Mouse (Mus musculus) adrenal gland (tissue): Measurements from ENCODE around the gene Prkacb.

Experiments
- intact Hi-C: fragments of 180-260 bp; cut with DNase I; formaldehyde crosslinking; loops from one replicate; pipeline ENCODE4 v1.15.1; 2025

The Prkacb gene

DNA sequence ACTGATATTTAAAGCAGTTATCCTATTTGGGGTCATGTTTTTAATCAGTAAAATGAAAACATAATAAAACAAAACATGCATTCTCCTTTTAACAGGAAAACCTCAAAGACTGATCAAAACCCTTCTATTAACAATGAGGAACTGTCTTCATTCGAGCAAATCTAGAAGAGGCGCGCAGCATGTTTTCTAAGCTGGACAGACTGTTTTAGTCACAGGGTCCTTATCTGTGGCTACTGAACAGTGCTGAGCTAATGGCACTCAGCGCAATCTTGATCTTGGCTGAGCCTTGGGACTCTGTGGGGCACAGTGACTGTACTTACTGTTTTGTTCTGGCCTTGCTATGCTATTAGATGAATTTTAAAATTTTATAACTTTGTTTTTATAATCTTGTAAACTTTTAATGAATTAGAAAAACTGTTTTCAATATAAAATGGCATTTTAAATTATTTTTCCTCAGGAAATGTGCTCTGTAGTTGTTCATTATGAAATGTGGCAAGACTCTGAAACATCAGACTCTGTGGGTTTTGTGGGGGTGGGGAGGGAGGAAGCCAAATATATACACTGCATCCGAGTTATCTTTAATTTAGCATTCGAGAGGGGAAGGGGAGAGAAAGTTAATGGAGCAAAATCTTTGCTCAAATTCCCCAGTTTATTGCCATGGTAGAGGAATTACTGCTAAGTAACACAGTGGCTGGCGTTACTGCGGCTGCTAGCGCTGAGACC, 77.7 kb downstream of the Prkacb start:
- intact Hi-C loops: no loop called here

- intact Hi-C loops: no loop called here
These were observed 81.3 kb downstream of the Prkacb start for GRCm38 (mm10) chr3:146731499-146731898.

DNA sequence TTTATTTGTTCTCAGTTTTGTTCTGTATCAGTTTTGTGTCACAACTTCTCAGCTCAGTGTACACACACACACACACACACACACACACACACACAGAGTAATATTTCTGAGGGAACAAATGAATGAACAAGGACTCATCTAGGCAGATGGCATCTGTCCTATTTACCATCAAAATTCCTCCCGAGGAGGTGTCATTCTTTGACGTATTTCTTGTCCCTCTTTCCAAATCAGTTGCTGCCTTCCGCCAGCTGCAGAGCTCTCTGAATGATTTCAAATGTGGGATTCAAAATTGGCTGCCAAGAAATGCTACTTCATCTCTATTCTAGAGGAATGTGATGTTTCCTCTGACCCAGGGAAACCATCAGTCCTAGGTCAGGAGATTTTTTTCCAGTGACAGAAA, 89.8 kb downstream of the Prkacb start:
- intact Hi-C loops: no loop called here

GRCm38 (mm10) chr3:146719696-146720095, 93.1 kb downstream of the Prkacb start:
- intact Hi-C loops: no loop called here

- intact Hi-C loops: no loop called here
These were observed 94.5 kb downstream of the Prkacb start for GRCm38 (mm10) chr3:146718251-146718650.

DNA sequence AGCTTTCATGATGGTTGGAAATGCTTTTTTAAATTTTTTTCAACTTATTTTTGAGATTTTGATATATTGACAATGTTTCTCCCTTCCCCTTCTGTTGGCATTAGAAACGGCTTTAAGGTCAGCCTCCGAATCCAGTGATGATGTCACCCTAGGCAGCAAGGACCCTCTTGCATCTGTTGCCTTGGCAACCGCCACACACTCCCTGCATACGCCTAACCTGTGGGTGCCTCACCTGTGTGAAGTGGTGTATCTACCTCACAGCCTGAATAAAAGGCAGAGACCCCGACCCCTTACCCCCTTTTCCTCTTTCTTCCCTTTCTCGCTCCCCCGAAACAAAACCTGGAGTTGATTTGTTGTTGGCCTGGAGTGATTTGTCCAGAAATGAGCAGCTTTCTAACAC, 100.5 kb downstream of the Prkacb start:
- intact Hi-C loops: no loop called here

DNA sequence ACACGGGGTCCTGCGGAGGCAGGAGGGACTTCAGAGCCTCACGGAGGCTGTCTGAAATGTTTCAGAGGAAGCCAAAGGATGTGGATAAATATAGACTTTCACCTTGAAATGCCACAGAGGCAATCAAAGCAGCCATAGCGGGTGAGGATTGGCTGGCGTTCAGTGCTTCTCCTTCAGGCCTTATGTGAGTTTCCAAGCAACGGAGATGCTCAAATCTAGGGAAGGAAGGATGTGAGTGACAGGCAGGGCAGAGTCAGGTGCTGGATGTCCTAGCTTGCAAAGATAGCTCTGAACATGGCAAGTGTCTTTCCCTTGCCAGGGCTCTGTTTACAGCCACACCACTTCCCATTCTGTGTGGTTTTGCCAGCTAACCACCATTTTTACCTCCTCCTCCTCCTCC, 101.2 kb downstream of the Prkacb start:
- intact Hi-C loops: no loop called here

GRCm38 (mm10) chr3:146711084-146711483, 101.7 kb downstream of the Prkacb start:
- intact Hi-C loops: no loop called here

- intact Hi-C loops: no loop called here
These were observed 103.7 kb downstream of the Prkacb start for GRCm38 (mm10) chr3:146709086-146709485.

DNA sequence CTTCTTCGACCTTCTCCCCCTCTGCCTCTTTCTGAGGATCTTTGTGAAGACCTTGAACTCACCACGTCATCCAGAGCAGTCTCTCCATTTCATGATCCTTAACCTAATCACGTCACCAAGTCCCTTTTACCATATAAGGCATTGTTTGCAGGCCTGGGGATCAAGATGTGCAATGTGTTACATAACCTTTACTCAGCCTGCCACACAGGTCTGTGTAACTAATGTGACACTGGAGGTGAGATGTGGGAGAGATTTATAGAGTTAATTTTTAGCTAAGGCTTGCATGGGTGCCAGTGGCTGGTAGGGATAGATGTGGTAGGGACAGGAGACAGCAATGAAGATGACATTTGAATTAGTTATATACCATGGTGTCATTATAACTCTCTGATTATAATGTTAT, 104.4 kb downstream of the Prkacb start:
- intact Hi-C loops: no loop called here

DNA sequence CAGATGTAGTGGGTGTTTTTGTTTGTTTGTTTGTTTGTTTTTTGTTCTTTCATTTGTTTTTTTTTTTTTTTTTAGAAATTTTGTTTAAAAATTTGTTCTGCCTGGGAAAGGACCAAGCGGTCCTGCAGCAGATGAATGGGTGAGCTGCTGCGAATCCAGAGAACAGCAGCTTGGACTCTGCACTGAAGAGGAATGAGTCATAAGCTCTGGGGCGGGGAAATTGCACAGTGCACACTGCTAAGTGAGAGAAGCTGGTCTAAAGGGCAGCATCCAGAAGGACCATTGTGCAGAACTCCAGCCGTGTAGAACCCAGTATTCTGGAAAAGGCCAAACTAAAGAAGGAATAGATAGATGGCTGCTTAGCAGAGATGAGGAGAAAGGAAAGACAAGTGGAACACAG, 108.7 kb downstream of the Prkacb start:
- intact Hi-C loops: no loop called here

GRCm38 (mm10) chr3:146700051-146700450, 112.7 kb downstream of the Prkacb start:
- intact Hi-C loops: no loop called here

- intact Hi-C loops: loop anchor here (5.0 to 10.0 kb wide), 2 partner anchors 48 to 134 kb away; no protein-coding TSS in a partner anchor
These were observed 113.8 kb downstream of the Prkacb start for GRCm38 (mm10) chr3:146698982-146699381.

DNA sequence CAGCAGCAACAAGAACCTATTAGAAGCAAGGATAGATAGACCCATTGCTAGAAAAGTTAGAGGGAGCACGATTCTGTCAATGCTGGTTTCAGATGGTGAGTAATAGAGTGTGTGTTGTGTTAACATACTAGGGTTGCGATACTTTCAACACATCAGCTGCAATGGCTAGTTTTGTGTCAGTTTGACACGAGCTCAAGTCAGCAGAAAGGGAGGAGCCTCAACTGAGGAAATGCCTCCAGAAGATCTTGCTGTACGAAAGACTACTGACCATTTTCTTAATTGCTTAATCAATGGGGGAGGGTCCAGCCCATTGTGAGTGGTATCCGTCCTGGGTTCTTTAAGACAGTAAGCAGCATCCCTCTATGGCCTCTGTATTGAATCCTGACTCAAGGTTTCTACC, 120.2 kb downstream of the Prkacb start:
- intact Hi-C loops: loop anchor here (10.0 kb wide), 1 partner anchor 128 kb away; no protein-coding TSS in a partner anchor

DNA sequence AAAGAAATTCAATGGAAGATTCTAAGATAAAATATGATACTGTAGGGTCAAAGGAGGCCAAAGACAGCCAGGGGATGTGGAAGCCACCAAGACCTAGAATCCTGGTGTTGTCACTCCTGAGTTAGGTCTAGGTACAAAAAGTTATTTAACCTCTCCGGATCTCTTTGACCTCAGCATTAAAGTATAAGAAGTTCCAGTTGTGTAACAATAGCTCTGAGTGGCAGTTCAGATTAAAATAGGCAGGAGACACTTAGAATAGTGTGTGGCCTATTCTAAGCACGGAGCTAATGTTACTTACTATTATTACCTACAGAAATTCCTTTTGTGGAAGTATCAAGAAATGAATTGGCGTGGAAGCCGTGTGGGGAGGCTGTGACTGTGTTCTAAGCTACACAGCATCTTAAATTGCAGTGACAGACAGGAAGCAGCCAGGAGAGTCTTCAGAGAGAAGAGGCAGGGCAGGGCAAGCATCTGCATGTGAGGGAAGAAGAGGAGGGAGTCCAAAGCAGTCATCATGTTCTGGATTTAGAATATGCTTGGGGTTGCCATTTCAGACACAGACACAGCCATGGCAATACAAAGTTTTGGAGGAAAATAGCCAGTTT, 125.6 kb downstream of the Prkacb start:
- intact Hi-C loops: no loop called here

DNA sequence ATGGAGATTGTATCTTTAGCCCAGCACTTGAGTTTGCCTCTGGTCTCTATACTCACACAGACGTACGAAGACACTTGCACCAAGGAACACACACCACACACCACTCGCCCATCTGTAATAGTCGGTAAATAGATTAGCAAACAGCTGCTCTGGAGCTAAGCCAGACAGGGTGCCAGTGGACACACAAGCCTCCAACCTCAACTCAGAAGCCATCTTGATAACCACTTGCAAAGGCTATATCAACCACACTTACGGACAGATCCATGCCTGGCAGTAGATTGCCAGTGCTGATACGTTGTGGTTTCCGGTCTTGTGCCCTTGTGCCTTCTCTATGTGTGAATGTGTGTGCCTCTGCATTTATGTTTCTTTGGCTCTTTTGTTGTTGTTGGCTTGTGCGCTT, 126.4 kb downstream of the Prkacb start:
- intact Hi-C loops: no loop called here

DNA sequence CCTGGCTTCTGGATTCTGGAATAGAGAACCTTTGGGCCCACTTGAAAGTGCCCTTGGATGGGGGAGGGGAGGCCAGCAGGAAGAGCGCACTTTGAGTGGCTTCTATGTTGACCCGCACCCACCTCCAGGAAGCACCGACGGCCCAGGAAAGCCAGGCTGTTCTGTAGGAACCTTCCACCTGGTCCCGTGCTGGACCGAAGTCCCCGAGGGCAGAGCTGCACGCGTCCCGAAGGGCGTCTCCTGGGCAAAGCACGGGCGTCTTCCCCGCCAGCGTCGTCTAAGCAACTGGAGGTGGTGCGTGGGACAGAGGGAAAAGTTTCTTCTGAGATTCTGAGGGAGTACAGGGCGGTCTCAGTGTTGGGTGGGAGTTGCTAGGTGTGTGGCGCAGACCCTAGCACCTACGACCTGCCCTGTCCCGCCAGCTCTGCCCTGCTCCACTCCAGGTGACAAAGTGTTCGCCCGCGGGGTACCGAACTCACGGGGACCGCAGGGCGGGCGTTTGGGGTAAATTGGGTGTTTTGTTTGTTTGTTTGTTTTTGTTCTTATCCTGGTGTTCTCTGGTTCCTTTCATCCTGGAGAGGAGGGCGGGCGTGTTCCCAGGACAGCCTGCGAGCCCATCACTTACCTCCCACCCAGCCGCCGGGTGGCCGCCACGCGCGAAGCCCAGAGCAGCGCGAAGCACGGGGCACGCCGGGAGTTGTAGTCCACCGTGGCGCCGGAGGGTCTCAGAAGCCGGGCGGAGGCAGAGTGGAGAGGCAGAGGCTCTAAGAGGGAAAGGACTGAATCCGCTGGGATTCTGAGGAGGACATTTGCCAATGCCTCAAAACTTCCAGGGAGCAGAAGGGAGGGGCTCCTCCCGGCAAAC, 127.7 kb downstream of the Prkacb start, which contains the start of gene Samd13:
Gene Samd13 (minus strand): TSS at position 782 of the 865 bp plus-strand sequence.
- intact Hi-C loops: no loop called here

GRCm38 (mm10) chr3:146683095-146683494, 129.7 kb downstream of the Prkacb start:
- intact Hi-C loops: no loop called here

DNA sequence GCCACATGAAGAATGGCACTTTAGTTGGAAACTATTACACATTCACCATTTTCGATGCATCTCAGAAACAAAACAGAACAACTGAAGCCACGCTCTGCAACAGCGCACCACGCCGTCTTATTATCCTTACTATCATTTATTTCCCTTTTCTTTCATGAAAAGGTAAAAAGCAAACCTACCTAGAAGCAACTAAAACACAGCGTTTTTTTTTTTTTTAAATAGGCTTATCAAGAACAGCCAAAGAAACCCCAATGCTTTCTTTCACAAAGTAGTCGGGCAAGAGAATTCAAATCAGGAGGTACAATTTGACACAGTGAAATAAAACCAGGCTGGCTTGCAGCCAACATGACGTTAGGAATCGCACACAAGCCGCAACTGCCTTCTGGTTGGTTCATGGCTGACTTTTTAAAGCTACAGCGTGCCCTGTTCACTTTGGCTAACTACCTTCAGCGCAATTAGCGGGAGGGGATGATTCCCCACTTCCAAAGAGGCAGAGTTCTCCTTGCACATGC, 130.6 kb downstream of the Prkacb start:
- intact Hi-C loops: no loop called here

GRCm38 (mm10) chr3:146681696-146682095, 131.1 kb downstream of the Prkacb start:
- intact Hi-C loops: no loop called here

GRCm38 (mm10) chr3:146680625-146681024, 132.2 kb downstream of the Prkacb start:
- intact Hi-C loops: no loop called here

- intact Hi-C loops: no loop called here
These were observed 133.1 kb downstream of the Prkacb start for GRCm38 (mm10) chr3:146679646-146680045.
